Mouse (Mus musculus) urinary bladder, postnatal 25 days (tissue): ENCODE measurements around the gene Acacb.

Source experiments
- DNase-seq: peaks from one replicate; pipeline ENCODE4 v3.0.0; 2022; ENCODE audit warnings: low spot score

Gene Acacb

DNA sequence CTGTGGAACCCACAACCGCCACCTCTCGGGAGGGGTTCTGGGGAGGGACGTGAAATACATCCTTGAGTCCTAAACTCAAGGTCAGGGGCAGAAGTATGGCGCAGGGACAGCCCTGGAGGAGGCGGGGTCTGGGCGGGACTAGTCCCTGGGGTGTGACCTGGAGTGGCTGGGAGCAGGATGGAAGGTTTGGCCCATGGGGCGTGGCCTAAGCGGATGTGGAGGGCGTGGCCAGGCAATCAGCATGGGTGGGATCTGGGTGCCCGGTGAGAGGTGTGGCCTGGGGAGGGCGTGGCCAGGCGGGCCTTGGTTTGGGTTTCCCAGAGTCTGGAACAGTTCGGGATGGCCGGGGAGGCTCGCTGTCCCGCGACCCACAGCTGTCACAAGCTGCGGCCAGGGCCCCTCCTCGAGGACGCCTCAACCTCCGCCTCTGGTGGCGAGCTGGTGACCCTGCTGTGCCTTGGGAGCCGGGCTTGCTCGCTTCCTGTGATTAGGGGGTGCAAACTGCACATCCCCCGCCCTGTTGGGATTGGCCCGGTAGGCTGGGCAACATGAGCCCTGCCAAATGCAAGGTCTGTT lies 29.3 kb downstream of the Acacb start:
- DNase-seq = peak; percentile 92

DNA sequence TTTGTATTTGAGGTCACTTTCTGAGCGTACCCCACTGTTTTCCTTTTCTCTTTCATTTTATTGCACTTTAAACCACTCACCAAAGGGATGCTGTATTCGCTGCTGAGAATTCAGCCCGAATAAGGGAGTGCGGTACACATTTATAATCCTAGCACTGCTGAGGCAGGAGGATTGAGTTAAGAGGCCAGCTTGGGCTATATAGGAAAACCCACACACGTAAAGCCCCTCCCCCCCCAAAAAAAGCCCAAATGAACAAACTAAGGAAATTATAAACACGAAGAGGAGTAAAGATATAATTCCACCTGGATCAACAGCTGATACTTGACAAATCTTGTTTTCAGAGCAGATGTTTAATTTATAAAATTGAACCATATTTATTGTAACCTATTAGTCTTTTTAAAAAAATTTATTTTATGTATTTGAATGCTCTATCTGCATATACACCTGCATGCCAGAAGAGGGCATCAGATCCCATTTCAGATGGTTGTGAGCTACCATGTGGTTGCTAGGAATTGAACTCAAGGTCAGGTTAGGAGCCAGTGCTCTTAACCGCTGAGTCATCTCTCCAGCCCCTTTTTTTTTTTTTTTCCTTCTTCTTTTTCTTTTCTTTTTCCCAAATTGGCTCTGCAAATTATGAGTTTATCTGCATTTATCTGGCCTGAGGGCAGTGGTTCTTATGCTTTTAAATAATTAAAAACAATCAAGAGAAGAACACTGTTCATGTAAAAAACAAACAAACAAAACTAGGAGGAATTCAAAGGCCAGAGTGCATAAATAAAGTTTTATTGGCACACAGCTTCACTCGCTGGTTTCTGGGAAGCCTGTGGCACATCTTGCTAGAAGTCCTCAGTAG lies 30.4 kb downstream of the Acacb start:
- DNase-seq = no peak

DNA sequence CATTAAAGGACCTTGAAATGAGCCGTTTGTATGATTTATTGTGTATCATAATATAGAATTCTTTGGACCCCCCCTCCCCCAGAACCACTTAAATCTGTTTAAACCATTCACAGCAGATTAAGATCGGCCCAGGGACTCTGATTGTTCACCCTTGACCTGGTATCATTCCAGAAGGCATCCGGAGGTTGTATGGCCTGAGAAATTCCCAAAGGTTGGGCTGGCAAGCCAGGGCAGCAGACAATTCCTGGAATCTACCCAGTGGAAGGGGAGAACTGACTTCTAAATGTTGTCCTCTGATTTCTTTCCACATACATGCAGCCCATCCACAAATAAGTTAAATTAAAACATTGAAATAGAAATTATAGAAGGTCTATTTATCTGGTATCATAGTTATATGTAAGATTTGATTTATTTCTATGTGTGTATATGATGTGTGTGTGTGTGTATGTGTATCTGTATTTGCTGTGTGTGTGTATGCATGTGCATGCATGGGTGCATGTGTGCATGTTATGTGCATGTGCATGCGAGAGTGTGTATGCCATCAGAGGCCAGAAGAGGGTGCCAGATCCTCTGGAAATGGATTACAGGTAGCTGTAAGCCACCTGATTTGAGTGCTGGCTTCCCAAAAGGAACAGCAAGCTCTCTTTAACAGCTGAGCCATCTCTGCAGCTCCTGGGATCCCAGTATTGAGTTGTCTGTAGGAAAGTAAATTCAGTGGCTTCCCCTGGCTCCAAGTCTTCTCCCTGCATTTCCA lies 31.8 kb downstream of the Acacb start:
- DNase-seq = no peak

DNA sequence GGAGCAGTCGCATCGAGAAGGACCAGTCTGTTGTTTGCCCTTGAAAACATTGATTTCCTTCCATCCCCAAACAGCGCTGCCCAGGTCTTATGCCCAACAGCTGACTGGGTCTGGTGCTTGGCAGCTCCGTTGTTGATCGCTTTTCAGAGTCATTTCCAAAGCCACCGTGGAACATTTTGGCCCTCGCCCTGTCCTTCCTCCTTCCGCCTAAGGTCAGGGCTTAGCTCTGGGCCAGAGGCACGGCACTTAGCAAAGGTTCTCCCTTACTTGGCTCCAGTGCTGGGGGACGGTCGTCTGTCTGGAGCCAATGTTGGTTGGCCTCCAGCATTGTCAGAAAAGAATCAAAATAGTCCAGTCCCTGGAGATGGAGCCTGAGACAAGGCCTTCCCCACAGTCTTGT lies 33.2 kb downstream of the Acacb start:
- no peak for DNase-seq

DNA sequence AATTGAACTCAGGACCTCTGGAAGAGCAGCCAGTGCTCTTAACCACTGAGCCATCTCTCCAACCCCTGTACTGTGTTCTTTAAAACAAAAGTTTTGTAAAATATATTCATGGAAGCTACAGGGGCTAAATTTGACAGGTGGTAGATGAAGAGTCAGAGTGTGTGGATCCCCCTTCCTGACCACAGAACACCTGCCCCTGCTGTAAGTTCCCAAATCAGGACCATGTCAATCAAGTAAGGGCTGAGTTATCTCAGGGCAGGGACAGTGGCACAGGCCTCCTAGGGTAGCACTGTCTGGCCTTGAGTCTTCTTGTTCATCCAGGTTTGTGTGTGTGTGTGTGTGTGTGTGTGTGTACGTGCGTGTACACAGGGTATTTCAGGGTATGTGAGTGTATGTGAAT lies 37.2 kb downstream of the Acacb start:
- DNase-seq = no peak

DNA sequence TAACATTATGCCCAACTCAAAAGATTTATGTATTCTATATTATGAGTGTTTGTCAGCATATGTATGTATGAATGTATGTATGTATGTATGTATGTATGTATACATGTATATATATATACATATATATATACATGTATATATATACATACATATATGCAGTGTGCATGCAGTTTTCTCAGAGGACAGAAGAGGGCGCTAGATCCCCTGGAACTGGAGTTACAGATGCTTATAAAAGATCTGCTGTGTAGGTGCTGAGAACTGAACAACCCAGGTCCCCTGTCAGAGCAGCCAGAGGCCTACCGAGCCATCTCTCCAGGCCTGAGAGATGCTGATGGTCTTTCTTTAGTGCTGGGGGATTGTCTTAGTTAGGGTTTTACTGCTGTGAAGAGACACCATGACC lies 40.8 kb downstream of the Acacb start:
- DNase-seq = no peak

DNA sequence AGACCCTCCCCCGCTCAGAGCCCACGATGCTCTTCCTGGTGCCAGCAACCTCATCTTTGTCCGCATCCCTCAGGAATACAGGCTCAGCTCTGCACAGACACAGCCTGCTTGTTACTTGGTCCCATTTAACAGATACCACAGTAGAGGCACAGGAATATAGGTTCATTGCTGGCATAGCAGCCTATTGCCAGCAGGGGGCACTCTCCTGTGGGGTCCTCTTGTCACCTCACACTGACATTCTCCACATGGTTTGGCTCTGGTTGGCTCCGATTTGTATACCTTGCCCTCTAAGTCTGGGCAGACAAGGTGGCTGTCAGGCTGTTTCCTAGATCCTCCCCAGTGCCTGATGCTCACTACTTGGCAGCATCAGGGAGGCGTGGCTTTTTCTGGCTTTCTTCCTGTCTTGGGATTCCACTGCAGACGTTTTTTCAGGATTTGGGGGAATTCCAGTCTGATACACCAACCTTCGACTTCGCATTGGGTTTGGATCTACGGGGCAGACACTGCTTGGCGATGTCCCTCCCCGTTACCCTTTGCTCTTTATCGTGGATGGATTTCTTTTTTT lies 42.6 kb downstream of the Acacb start:
- no peak for DNase-seq

DNA sequence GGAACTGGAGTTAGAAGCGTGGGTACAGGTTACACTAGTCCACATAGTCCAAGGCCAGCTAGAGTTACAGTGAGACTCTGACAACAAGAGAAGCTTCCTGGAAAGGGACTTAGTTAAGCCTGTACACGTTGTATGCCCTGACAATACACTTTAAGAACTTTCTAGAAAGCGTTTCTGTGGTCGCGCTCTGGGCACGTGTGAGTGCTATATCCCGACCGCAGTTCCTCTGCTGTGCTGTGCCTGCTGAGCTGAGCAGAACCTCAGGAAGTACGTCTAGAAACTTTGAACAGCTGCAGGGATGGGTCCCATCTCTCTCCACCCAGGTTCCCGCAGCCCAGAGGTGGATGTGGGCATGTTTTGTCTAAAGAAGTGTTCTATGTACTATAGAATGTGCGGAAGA lies 47.8 kb downstream of the Acacb start:
- DNase-seq = no peak

DNA sequence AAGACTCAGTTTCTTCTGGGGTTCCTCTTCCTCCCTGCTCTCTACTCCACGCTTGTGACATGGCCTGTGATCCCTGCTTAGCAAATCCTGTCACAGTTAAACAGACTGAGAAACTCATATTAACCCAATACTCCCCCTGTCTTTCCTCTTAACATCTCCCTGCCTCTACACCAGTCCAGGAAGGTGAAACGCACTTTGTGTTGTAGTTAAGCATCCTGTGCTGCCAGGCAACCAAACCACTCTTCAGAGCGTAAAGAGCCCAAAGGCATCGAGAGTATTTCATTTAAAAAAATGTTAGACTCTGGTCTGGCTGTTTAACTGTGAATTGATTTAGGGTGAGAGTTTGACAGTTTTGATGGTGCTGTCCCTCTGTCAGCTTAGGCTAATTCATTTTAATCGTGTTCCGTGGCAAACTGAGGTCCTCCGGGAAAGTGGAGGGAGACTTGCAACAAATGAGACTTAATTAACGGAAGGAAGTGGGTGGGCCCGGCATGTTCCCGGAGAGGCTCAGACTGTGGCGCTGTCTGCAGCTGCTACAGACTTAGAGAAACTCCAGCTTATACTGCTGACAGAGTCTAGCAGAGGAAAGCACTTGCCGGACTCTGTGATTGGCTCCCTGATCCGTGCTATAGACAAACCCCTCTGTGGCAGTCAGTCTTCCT lies 52.9 kb downstream of the Acacb start:
- no peak for DNase-seq

DNA sequence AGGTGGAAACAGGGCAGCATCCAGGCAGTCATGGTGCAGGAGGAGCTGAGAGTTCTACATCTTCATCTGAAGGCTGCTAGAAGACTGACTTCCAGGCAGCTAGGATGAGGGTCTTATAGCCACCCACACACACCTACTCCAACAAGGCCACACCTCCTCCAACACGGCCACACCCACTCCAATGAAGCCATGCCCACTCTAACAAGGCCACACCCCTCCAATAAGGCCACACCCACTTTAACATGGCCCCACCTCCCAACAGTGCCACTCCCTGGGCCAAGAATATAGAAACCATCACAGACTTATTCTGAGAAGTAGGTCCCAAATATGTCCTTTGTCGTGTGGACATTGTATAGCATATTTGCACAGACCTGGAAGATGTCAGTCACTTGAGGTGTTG lies 59.8 kb downstream of the Acacb start:
- no peak for DNase-seq

DNA sequence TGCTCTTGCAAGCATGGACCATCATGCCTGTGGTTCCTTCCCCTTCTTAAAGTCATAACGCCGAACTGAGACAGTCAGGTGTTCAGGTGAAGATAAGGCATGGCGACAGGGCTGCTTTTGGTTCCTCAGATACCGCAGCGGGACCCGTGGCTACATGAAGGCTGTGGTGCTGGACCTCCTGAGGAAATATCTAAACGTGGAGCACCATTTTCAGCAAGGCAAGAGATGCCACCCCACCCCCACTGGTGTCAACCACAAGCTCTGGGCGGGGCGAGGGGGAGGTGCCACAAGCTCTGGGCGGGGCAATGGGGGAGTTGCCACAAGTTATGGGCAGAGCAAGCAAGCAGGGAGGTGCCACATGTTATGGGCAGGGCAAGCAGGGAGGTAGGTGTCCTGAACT lies 66.8 kb downstream of the Acacb start:
- no peak for DNase-seq

DNA sequence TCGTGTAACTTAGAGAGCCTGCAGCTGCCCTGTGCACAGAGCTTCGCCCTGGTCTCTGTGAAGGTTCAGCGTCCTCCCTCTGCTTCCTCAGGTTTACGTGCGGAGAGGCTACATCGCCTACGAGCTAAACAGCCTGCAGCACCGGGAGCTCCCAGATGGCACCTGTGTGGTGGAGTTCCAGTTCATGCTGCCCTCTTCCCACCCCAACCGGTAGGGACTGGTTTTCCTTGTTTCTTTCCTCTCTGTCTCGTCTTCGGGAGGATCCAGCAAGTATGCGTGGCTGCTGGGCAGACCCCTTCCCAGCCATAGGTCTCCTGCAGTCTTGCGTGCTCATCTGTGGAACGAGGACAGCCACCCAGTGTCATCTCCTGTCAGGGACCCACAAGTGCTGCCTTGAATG lies 72.4 kb downstream of the Acacb start:
- DNase-seq = no peak

DNA sequence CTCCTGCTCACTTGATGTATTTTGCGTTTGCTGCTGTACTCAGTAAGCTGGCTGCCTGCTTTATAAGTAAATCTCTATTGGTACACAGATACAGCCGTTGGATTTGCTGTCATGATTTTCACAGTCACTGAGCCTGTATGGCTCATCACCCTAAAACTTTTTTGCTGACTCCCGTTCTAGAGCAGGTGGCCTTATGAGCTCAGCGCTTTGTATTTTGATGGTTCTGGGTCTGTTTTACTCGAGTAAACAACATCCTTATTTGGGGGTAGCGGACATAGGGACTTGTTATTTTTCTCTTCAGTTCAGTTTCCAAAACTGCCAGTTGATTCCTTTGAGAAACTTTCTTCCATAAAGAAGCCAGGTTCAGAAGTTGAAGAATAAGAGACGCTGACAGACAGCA lies 79.7 kb downstream of the Acacb start:
- no peak for DNase-seq

DNA sequence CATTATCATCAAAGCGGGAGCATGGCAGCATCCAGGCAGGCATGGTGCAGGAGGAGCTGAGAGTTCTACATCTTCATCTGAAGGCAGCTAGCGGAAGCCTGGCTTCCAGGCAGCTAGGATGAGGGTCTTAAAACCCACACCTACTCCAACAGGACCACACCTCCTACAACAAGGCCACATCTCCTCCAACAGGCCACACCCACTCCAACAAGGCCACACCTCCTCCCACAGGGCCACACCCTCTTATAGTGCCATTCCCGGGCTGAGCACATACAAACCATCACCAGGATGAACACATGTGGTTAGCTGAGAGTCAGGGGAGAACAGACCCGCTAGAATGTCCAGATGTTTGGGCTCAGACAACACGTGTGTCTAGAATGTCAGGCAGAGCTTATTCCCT lies 82.6 kb downstream of the Acacb start:
- DNase-seq = no peak

DNA sequence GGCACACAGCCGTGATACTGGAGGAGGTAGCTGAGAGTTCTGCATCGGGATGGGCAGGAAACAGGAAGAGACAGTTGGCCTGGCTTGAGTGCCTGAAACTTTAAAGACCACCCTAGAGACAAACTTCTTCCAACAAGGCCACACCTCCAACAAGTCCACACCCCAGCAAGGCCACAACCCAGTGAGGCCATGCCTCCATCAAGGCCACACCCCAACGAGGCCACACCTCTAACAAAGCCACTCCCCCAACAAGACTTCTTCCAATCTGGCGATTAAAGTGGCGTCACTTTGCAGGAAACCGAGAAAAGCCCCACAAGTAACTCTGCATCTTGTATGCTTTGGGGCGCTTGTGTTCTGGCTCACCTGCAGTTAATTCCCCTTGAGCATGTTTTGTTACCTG lies 92.6 kb downstream of the Acacb start:
- DNase-seq = no peak

DNA sequence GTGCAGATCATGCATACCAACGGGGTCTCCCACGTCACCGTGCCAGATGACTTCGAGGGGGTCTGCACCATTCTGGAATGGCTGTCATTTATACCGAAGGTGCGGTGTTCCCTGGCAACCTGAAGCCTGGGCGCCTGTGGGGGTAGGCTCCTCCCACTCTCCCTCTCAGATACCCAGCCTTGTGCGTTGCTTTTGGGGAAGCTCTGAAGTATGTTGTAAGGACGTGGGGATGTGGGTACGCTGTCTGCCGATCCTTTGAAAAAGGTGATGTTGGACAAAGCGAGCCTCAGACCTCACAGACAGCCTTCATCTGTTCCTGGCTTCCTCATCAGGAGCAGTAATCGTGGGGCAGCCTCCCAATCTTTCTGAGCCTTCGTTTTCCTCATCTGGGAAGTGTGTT lies 93.4 kb downstream of the Acacb start:
- no peak for DNase-seq

DNA sequence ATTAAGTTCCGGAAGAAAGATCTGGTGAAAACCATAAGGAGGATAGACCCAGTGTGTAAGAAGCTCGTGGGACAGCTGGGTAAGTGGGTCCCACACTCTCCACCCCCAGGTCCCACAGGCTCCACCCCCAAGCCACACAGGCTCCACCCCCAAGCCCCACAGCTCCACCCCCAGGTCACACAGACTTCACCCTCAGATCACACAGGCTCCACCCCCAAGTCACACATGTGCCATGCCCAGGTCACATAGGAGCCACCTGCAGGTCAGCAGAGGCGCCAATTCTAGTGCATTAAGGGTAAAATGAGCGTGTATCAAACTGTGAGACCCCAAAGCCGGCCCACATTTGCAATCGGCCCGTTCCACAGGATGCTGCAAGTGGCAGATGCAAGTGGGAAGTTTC lies 100.1 kb downstream of the Acacb start:
- no peak for DNase-seq

DNA sequence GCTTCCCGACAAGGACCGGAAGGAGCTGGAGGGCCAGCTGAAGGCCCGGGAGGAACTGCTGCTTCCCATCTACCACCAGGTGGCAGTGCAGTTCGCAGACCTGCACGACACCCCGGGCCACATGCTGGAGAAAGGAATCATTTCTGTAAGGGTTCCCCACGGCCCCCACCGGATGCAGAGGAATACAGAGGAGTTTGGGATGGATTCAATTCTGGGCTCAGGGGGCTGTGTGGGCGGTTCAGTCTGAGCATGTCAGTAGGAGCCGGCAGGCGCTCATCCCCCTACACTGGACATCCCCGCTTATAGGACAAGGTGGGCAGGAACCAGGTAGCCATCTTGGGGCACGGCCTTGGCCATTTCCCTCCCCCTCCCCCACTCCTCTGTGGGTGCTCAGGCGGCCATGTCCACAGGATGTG lies 101.8 kb downstream of the Acacb start:
- peak; percentile 70 for DNase-seq

DNA sequence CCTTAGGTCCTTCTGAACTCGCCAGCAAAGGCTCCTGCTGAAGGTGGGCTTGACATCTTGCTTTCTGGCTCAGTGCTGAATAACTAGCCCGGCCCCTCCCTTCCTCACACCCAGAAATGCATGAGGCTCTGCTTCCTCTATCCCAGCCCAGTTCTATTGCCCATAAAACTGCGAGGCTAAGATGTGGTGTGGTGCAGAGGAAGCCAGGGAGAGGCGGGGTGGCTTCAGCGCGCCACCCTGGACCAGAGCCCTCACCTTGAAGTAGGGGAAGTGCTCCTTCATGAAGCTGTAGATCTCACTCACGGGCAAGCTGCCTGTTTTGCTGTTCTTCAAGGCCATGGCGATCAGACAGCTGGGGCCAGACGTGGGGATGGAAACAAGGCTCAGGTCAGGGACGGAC lies 113.2 kb downstream of the Acacb start:
- no peak for DNase-seq

DNA sequence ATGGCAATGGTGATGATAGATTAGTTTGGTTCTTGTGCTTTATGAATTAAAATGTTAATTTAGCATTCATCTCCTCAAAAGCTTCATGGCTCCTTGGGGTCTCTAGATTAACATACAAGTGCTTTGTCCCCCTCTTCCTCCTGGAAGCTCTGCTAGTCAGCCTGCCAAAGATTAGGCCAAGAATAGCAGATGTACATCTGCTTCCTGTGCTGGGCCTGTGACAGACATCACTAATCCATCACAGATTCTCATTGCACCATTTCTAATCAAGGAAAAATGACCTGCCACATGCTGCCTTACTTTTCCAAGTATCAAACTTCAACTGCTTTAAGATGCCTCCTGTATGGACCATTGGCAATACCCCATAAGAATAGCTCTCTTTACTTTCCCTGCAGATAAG lies 115.2 kb downstream of the Acacb start:
- DNase-seq = no peak

DNA sequence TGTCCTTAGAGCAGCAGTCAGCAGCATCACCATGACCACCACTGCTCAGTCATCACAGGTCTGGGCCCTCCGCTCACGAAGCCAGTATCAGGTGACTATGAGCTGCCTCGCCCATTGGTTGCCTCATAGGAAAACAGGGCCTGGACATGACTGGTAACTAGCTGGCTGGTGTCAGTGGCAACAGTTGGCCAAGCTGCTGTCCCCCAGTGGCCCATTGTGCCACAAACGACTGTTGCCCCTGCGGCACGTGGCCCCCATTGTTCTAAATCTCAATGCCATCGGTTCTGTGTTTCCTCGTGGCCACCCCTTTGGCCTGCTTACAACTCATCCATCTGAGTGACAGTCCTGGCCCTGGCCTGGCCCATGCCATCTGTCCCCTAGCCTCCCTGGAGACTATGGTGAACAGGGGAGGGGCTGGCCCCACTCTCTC lies 117.7 kb downstream of the Acacb start:
- DNase-seq = no peak

DNA sequence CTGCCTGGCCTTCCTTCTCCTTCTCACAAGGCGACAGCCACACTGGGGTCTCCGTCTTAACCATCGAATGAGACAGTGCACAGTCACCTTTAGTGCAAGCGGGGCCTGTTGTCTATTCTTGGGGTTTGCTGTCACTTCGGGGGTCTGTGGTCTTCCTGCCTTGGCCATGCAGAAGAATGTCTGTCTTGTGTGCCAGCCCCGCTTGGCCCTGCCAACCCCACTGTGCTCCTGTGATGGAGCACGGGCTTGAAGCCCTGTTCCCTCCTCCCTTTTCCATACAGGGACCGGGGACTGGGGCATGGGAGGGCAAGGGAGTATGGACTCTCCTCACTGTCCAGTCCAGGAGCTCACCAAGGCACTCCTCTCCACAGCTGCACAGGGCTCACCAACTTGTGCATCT lies 118.5 kb downstream of the Acacb start:
- DNase-seq = no peak
